Mouse (Mus musculus): ENCODE measurements at regions not wholly inside any gene's neighbourhood (a gene's known extent, or its start where the extent isn't known, plus 50 kb on each side); places are given as distances from the start of the nearest gene placed in this dataset.

- in situ Hi-C loops (cut with MboI, MseI), result no loop called here
These were observed 173.8 kb upstream of the Gm4791 start for GRCm38 (mm10) chr9:46824703-46825102.

GRCm38 (mm10) chr9:46819808-46820207 lies 178.7 kb upstream of the Gm4791 start:
- in situ Hi-C loops (cut with MboI, MseI), result no loop called here

GRCm38 (mm10) chr9:46819376-46819775 lies 179.2 kb upstream of the Gm4791 start:
- in situ Hi-C loops (cut with MboI, MseI), result no loop called here

- in situ Hi-C loops (cut with MboI, MseI), result no loop called here
These were observed 182.4 kb upstream of the Gm4791 start for GRCm38 (mm10) chr9:46816126-46816525.

- in situ Hi-C loops (cut with MboI, MseI), result no loop called here
These were observed 183.9 kb upstream of the Gm4791 start for GRCm38 (mm10) chr9:46814478-46815241.

GRCm38 (mm10) chr9:46810266-46810665 lies 188.3 kb upstream of the Gm4791 start:
- in situ Hi-C loops (cut with MboI, MseI), result no loop called here

- in situ Hi-C loops (cut with MboI, MseI), result no loop called here
These were observed 203.1 kb upstream of the Gm4791 start for GRCm38 (mm10) chr9:46795446-46795845.

- in situ Hi-C loops (cut with MboI, MseI), result no loop called here
These were observed 209.5 kb upstream of the Gm4791 start for GRCm38 (mm10) chr9:46789036-46789435.

GRCm38 (mm10) chr9:46788456-46788855 lies 210.1 kb upstream of the Gm4791 start:
- in situ Hi-C loops (cut with MboI, MseI), result no loop called here

- in situ Hi-C loops (cut with MboI, MseI), result no loop called here
These were observed 214.1 kb upstream of the Gm4791 start for GRCm38 (mm10) chr9:46784355-46784975.

GRCm38 (mm10) chr9:46783597-46784354 lies 214.8 kb upstream of the Gm4791 start:
- in situ Hi-C loops (cut with MboI, MseI), result no loop called here

GRCm38 (mm10) chr9:46781681-46782080 lies 216.9 kb upstream of the Gm4791 start:
- in situ Hi-C loops (cut with MboI, MseI), result no loop called here

GRCm38 (mm10) chr9:46778769-46779168 lies 219.8 kb upstream of the Gm4791 start:
- in situ Hi-C loops (cut with MboI, MseI), result no loop called here

GRCm38 (mm10) chr9:46774821-46775220 lies 223.7 kb upstream of the Gm4791 start:
- in situ Hi-C loops (cut with MboI, MseI), result no loop called here

GRCm38 (mm10) chr9:46760247-46760646 lies 238.3 kb upstream of the Gm4791 start:
- in situ Hi-C loops (cut with MboI, MseI), result no loop called here

GRCm38 (mm10) chr9:46757005-46757672 lies 241.4 kb upstream of the Gm4791 start:
- in situ Hi-C loops (cut with MboI, MseI), result no loop called here

- in situ Hi-C loops (cut with MboI, MseI), result no loop called here
These were observed 246.6 kb upstream of the Gm4791 start for GRCm38 (mm10) chr9:46751981-46752380.

GRCm38 (mm10) chr9:46749441-46749840 lies 249.1 kb upstream of the Gm4791 start:
- in situ Hi-C loops (cut with MboI, MseI), result no loop called here

GRCm38 (mm10) chr9:46746266-46746665 lies 252.3 kb upstream of the Gm4791 start:
- in situ Hi-C loops (cut with MboI, MseI), result no loop called here

- in situ Hi-C loops (cut with MboI, MseI), result loop anchor here in 1 of 2 experiments (5.0 kb wide), 1 partner anchor 48 kb away; no protein-coding TSS in a partner anchor
These were observed 258.0 kb upstream of the Gm4791 start for GRCm38 (mm10) chr9:46740496-46740895.

- in situ Hi-C loops (cut with MboI, MseI), result loop anchor here (5.0 kb wide), 1 partner anchor 963 kb away; no protein-coding TSS in a partner anchor
These were observed 259.2 kb upstream of the Gm4791 start for GRCm38 (mm10) chr9:46739341-46739740.

GRCm38 (mm10) chr9:46738634-46739033 lies 259.9 kb upstream of the Gm4791 start:
- in situ Hi-C loops (cut with MboI, MseI), result loop anchor here (5.0 kb wide), 1 partner anchor 964 kb away; no protein-coding TSS in a partner anchor

All from T-helper 17 cell (primary cell).